Mouse (Mus musculus) limb, embryonic 14.5 days (tissue): Measurements from ENCODE around the gene Lig4. TPM values are rescaled to one million over a fixed set of nuclear protein-coding genes. Genes with fewer than 3 reads are reported as not detected.

Experiments used
- ATAC-seq: fragments of 200-750 bp; cut with Nextera tagmentation; 2 replicates; pipeline ENCODE4 v1.8.0; 2017; ENCODE audit warnings: low read depth, moderate number of reproducible peaks, moderate TSS enrichment; ENCODE audit not compliant: low FRiP score
- DNase-seq: peaks from one replicate; pipeline ENCODE4 v3.0.0-alpha.2; 2015; ENCODE audit warnings: low spot score
- H3K27ac ChIP-seq: fragments of 300-500 bp; sonication (generic); replicated peaks from 2 replicates; pipeline ENCODE4 v1.5.1; 2014; ENCODE audit warnings: low read depth, mild to moderate bottlenecking, low read length, moderate library complexity, mixed read lengths
- H3K27me3 ChIP-seq: fragments of 300-500 bp; sonication (generic); 2 replicates; pipeline ENCODE4 v1.6.1; 2014; ENCODE audit warnings: low read length, mixed read lengths; ENCODE audit not compliant: control insufficient read depth, insufficient read depth
- H3K36me3 ChIP-seq: fragments of 300-500 bp; sonication (generic); 2 replicates; pipeline ENCODE4 v1.6.1; 2014; ENCODE audit warnings: mild to moderate bottlenecking, low read length, moderate library complexity, mixed read lengths; ENCODE audit not compliant: control insufficient read depth, insufficient read depth
- H3K4me1 ChIP-seq: fragments of 300-500 bp; sonication (generic); 2 replicates; pipeline ENCODE4 v1.6.1; 2014; ENCODE audit warnings: antibody characterized with exemption, low read length, mixed read lengths; ENCODE audit not compliant: control insufficient read depth, insufficient read depth
- H3K4me2 ChIP-seq: fragments of 300-500 bp; sonication (generic); replicated peaks from 2 replicates; pipeline ENCODE4 v1.6.1; 2014; ENCODE audit warnings: low read depth, mild to moderate bottlenecking, low read length, moderate library complexity; ENCODE audit not compliant: severe bottlenecking
- H3K4me3 ChIP-seq: fragments of 300-500 bp; sonication (generic); replicated peaks from 2 replicates; pipeline ENCODE4 v1.5.1; 2014; ENCODE audit warnings: low read length
- H3K9ac ChIP-seq: fragments of 300-500 bp; sonication (generic); 2 replicates; pipeline ENCODE4 v1.6.1; 2014; ENCODE audit warnings: mild to moderate bottlenecking, low read depth, low read length, moderate library complexity; ENCODE audit not compliant: severe bottlenecking
- H3K9me3 ChIP-seq: fragments of 300-500 bp; sonication (generic); 2 replicates; pipeline ENCODE4 v1.6.1; 2016; ENCODE audit warnings: low read length; ENCODE audit not compliant: control insufficient read depth
- POLR2A ChIP-seq: fragments of 200-500 bp; IDR thresholded peaks from 2 replicates; pipeline ENCODE4 v1.8.0; 2012; ENCODE audit warnings: inconsistent platforms, mild to moderate bottlenecking, moderate library complexity, borderline replicate concordance; ENCODE audit not compliant: insufficient read depth, insufficient read length; ENCODE audit errors: extremely low read depth
- WGBS: fragments of 180-500 bp; shearing (Covaris S2); extraction: QIAGEN DNeasy Blood & Tissue Kit; methylation state at CpG from one replicate; pipeline ENCODE4 v1.1.7; 2014; 5-methylcytosine and 5-hydroxymethylcytosine counted together
- polyA plus RNA-seq, 2 experiments: library from polyadenylated mRNA; depleted of rRNA in 1 of 2; stranded (reverse) in 1 of 2; unstranded in 1 of 2; fragments of >200 nt; fragmentation: Nextera tagmentation in 1 of 2; extraction: Ambion mirVana in 1 of 2; gene quantifications; 2 replicates each; pipeline versions ENCODE4 v1.2.1 to v1.2.3; 2012 to 2014

The Lig4 gene
- polyA plus RNA-seq, 2 experiments: 4.5 to 5.0 TPM

GRCm38 (mm10) chr8:9929746-9930445 is 47.6 kb downstream of the Lig4 start:
- Histone ChIP-seq H3K4me3 (no peak overlapping the region), H3K27me3 (no peaks in the 10 kb centered on the region), H3K9ac (no peak overlapping the region), H3K9me3 (no peaks in the 10 kb centered on the region), H3K4me2 (no peak overlapping the region), H3K36me3 (no peaks in the 10 kb centered on the region), H3K27ac (no peak overlapping the region), H3K4me1 (no peaks in the 10 kb centered on the region)
- no peak for TF ChIP-seq POLR2A
- no peak for DNase-seq
- ATAC-seq: no peak
- 81% methylated on average over 14 of the region's 14 CpGs for WGBS

Other genes starting within 250 kb of the Lig4 start
- gene Fam155a, start 206.5 kb downstream of the Lig4 start, polyA plus RNA-seq (2012; rRNA removed): 2.1 and 2.7 TPM in 2 replicates
- 1.0 and 1.1 TPM in 2 replicates for gene Fam155a, start 206.5 kb downstream of the Lig4 start, polyA plus RNA-seq (2014; fragmentation: Nextera tagmentation; extraction: Ambion mirVana)
- not detected in 2 replicates for gene Gm10217, start 113.4 kb downstream of the Lig4 start, polyA plus RNA-seq (2012; rRNA removed)
- gene Gm10217, start 113.4 kb downstream of the Lig4 start, polyA plus RNA-seq (2014; fragmentation: Nextera tagmentation; extraction: Ambion mirVana): not detected in 2 replicates
- gene Abhd13, start within 50 bp of the Lig4 start, polyA plus RNA-seq (2012; rRNA removed): 10.9 and 11.4 TPM in 2 replicates
- 21.9 and 22.9 TPM in 2 replicates for gene Abhd13, start within 50 bp of the Lig4 start, polyA plus RNA-seq (2014; fragmentation: Nextera tagmentation; extraction: Ambion mirVana)
- 1.3 and 2.0 TPM in 2 replicates for gene Tnfsf13b, start 28.8 kb upstream of the Lig4 start, polyA plus RNA-seq (2012; rRNA removed)
- gene Tnfsf13b, start 28.8 kb upstream of the Lig4 start, polyA plus RNA-seq (2014; fragmentation: Nextera tagmentation; extraction: Ambion mirVana): 1.1 and 2.2 TPM in 2 replicates
- 0.98 and 1.2 TPM in 2 replicates for gene Myo16, start 176.2 kb upstream of the Lig4 start, polyA plus RNA-seq (2012; rRNA removed)
- 0.55 and 0.59 TPM in 2 replicates for gene Myo16, start 176.2 kb upstream of the Lig4 start, polyA plus RNA-seq (2014; fragmentation: Nextera tagmentation; extraction: Ambion mirVana)